Mouse (Mus musculus) v-Abl transformed pro-B cells (cell line): ENCODE measurements around the gene Rfx5.

Source experiments
- in situ Hi-C, 2 experiments: fragments of 400-800 bp; cut with MboI; formaldehyde crosslinking; loops; one replicate each; pipeline ENCODE4 v1.15.1; 2025; ENCODE audit not compliant: unreplicated experiment in 2 of 2

The Rfx5 gene

GRCm38 (mm10) chr3:94985513-94985912, 31.6 kb downstream of the Rfx5 start:
- in situ Hi-C loops = loop anchor here in 1 of 2 experiments (10.0 kb wide), 1 partner anchor 81 kb away; no protein-coding TSS in a partner anchor

GRCm38 (mm10) chr3:94987578-94987977, 33.7 kb downstream of the Rfx5 start:
- in situ Hi-C loops = loop anchor here in 1 of 2 experiments (10.0 kb wide), 1 partner anchor 83 kb away; no protein-coding TSS in a partner anchor

- in situ Hi-C loops = loop anchor here in 1 of 2 experiments (10.0 kb wide), 1 partner anchor 84 kb away; no protein-coding TSS in a partner anchor
Observed at GRCm38 (mm10) chr3:94989159-94989761, 35.4 kb downstream of the Rfx5 start.

- in situ Hi-C loops = loop anchor here (5.0 to 10.0 kb wide), 4 partner anchors 40 to 372 kb away; partner anchors contain the start of gene Rfx5 (in 1 of the 2)
Observed at GRCm38 (mm10) chr3:94996946-94997345, 43.1 kb downstream of the Rfx5 start.

GRCm38 (mm10) chr3:95002569-95002968, 48.7 kb downstream of the Rfx5 start:
- in situ Hi-C loops = no loop called here

- in situ Hi-C loops = no loop called here
Observed at GRCm38 (mm10) chr3:95003273-95003672, 49.4 kb downstream of the Rfx5 start.

- in situ Hi-C loops = no loop called here
Observed at GRCm38 (mm10) chr3:95005651-95006050, 51.8 kb downstream of the Rfx5 start.

GRCm38 (mm10) chr3:95007706-95008105, 53.8 kb downstream of the Rfx5 start:
- in situ Hi-C loops = no loop called here

GRCm38 (mm10) chr3:95010396-95010795, 56.5 kb downstream of the Rfx5 start:
- in situ Hi-C loops = no loop called here
